Mouse (Mus musculus) urinary bladder, postnatal 10 days (tissue): ENCODE data around the gene Dyx1c1.

Source experiments
- DNase-seq: peaks from one replicate; pipeline ENCODE4 v3.0.0; 2022; ENCODE audit warnings: low spot score

Gene Dyx1c1

DNA sequence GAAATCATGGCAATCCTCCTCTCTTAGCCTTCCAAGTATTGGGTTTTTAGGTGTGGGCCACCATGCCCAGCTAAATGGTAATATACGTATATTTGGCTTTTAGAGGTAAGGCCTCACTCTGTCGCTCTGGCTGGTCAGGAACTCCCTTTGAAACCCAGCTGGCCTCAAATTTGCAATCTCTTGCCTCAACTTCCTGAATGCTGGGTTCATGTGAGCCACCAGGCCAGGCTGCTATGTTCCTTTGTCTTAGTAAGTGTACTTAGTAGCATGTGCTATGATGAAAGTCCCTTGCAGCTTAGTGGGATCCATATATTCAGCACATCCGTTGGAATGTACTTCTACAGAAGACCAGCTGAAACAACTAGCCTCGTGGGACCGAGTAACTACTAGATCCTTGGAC lies 16.1 kb downstream of the Dyx1c1 start:
- no peak for DNase-seq

GRCm38 (mm10) chr9:72975242-72975641 lies 16.7 kb downstream of the Dyx1c1 start:
- DNase-seq, result no peak

DNA sequence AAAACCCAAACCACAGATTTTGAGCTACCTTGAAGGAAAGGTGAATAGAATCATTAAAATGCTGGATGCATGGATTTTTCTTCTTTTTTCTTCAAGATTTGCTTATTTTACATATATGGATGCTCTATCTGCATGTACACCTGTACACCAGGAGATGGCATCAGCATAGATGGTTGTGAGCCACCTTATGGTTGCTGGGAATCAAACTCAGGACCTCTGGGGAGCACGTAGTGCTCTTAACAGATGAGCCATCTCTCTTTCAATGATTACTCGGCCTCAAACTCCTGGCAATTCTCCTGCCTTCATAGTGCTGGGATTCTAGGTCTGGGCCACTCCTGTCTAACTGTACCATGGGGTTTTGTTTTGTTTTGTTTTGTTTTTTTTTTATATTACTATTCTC lies 24.5 kb downstream of the Dyx1c1 start:
- DNase-seq, result no peak

DNA sequence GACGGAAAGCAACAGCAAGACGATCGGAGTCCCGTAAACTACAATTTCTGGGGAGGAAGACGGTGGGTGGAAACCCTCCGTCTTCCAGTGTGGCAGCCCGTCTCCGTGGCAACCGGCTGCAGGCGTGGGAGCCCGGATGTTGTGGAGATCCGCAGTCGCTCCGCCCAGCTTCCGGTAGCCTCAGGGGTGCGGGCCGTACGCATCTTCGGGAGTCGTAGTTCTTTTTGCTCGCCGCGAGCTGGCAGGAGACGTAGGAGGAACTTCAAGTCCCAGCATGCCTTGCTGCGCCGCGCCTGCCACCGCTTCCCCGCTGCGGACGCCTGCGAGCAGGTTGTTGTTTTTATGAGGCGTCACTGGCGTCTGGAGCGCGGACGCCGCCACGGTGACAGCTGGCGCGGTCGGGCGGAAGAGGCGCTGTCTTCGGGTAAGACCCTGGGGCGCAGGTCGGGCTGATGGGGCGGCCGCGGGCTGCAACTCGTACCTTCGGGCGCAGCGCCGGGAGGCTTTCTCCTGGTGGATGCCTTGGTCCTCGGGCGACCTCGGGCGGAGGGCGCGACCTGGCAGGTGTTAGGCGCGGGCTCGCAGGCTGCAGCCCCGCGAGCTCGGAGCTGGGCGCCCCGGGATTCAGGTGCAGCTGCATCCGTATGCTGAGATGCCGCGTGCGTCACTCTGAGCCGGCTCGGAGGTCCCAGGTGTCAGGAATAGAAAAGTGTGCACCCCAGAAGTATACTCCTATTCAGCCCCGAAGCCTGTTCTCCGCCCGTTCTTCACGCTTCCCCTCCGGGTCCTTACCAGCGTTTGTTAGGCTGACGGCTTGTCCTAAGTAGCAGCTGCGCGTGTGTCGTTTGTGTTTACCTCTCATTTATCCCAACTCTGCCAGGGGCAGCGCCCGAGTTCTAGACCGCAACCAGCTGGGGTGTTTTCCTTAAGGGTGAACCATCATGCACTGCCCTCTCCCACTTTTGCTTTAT lies 26.9 kb downstream of the Dyx1c1 start, which contains the start of the genes Ccpg1os and Ccpg1:
Ccpg1os (minus strand) TSS at position 133 of the 971 bp plus-strand sequence.
Ccpg1 (plus strand) TSS at position 180 of the 971 bp plus-strand sequence.
- peak; percentile 84 for DNase-seq

DNA sequence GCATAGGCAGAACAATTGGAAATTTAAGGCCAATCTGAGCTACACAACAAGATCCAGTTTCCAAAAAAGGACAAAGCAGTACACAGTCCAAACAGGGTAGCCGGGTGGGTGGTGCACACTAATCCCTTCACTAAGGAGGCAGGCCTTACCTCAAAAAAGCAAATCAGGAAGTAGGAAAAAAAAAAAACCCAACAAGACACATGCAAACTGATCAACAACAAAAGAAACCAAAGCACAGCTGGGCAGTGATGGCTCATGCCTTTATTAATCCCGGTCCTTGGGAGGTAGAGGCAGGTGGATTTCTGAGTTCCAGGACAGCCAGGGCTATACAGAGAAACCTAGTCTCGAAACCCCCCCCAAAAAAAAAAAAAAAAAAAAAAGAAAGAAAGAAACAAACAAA lies 29.1 kb downstream of the Dyx1c1 start:
- no peak for DNase-seq

- DNase-seq, result no peak
Measured at GRCm38 (mm10) chr9:72988706-72989105, 30.1 kb downstream of the Dyx1c1 start.

DNA sequence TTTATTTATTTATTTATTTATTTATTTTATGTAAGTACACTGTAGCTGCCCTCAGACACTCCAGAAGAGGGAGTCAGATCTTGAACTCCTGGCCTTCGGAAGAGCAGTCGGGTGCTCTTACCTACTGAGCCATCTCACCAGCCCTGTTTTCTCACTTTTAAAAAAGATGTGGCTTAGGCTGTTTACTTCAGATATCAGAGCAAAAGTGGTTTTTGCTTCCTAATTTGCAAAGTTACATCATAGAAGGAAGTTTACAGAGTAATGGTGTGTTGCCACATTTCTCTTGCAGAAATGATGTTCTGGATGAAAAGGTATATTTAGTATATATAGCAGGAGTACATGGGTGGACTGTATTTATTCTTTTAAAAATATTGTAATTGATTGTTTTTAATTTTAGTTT lies 32.8 kb downstream of the Dyx1c1 start:
- DNase-seq, result no peak

- no peak for DNase-seq
Measured at GRCm38 (mm10) chr9:72992576-72992975, 34.0 kb downstream of the Dyx1c1 start.

DNA sequence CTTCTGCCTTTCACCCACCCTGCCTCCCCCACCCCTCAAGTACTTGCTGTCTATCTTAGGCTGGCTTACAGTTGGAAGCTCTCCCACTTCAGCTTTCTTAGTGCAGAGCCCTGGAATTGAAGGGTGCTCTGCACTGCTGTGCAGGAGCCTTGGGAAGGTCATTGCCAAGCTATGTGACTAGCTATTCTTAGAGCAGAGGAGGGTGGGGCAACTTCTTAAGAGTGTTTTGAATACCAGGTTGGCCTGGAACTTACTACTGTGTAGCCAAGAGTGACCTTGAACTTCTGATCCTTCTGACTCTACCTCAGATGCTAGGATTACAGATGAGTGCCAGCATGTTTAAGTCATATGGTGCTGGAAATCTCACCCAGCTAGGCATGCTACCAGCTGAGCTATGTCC lies 37.6 kb downstream of the Dyx1c1 start:
- no peak for DNase-seq

GRCm38 (mm10) chr9:72996806-72997205 lies 38.2 kb downstream of the Dyx1c1 start:
- no peak for DNase-seq

GRCm38 (mm10) chr9:73000487-73000886 lies 41.9 kb downstream of the Dyx1c1 start:
- DNase-seq, result no peak

- DNase-seq, result no peak
Measured at GRCm38 (mm10) chr9:73001314-73002011, 42.9 kb downstream of the Dyx1c1 start.

- no peak for DNase-seq
Measured at GRCm38 (mm10) chr9:73002177-73002576, 43.6 kb downstream of the Dyx1c1 start.

- no peak for DNase-seq
Measured at GRCm38 (mm10) chr9:73004076-73004475, 45.5 kb downstream of the Dyx1c1 start.

GRCm38 (mm10) chr9:73005106-73005505 lies 46.5 kb downstream of the Dyx1c1 start:
- no peak for DNase-seq

GRCm38 (mm10) chr9:73006175-73006574 lies 47.6 kb downstream of the Dyx1c1 start:
- DNase-seq, result no peak

GRCm38 (mm10) chr9:73008384-73008783 lies 49.8 kb downstream of the Dyx1c1 start:
- no peak for DNase-seq

DNA sequence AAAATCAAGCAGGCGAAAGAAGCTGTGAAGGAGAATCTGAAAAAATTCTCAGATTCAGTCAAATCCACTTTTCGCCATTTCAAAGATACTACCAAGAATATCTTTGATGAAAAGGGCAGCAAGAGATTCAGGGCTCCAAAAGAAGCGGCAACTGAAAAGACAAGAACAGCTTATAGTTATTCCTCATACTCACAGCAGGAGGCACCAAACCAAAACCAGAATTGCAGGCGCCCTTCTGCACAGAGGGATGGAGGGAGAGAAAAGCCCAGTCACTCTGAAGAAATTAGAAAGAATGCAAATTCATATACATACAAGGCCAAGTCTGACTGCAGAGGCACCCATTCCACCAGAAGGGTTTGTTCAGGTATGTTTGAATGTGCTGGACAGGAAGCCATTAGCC lies 54.0 kb downstream of the Dyx1c1 start:
- no peak for DNase-seq

GRCm38 (mm10) chr9:73014724-73015123 lies 56.1 kb downstream of the Dyx1c1 start:
- DNase-seq, result no peak

- DNase-seq, result no peak
Measured at GRCm38 (mm10) chr9:73019841-73020240, 61.3 kb downstream of the Dyx1c1 start.

DNA sequence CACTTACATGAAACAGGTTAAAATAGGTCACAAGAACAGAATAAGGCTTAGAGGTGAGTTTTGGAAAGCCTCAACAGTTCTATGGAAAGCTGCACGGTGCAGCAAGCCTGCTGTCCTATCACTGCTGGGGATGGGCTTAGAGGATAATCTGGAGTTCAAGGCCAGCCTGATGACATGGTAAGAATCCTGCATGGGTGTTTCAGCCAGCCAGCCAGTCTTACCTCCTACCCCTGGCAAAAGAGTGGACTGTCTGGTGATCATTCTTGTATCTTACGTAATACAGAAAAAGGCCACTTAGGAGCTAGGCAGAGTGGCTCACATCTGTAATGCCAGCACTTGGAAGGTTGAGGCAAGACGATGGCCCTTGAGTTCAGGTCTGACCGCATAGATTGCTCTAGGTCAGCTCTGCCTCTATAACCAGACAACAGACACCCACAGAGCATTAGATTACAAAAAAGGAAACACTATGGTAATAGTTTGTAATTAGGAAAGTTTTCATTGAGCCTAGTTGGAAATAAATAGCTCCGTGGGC lies 62.0 kb downstream of the Dyx1c1 start:
- DNase-seq, result no peak
